Mouse (Mus musculus): ENCODE measurements at regions not wholly inside any gene's neighbourhood (a gene's known extent, or its start where the extent isn't known, plus 50 kb on each side); places are given as distances from the start of the nearest gene placed in this dataset.
A peak's percentile ranks its signal among the peaks of the same experiment; 100 is the strongest.

GRCm38 (mm10) chr1:159398643-159399042, 124.9 kb upstream of the Tnr start:
- no peak for DNase-seq (ENCODE audit: low spot score in 2 of 2)
- no peak overlapping the region for H3K27ac ChIP-seq
- TF ChIP-seq CTCF (conservative IDR thresholded peaks at IDR 0.05): no peak
- H3K4me3 ChIP-seq: no peak overlapping the region

- DNase-seq (ENCODE audit: low spot score in 2 of 2): no peak
- H3K27ac ChIP-seq: no peak overlapping the region
- no peak for TF ChIP-seq CTCF (conservative IDR thresholded peaks at IDR 0.05)
- no peak overlapping the region for H3K4me3 ChIP-seq
Observed at GRCm38 (mm10) chr1:159406317-159406716, 117.3 kb upstream of the Tnr start.

GRCm38 (mm10) chr1:159406781-159407180, 116.8 kb upstream of the Tnr start:
- no peak for DNase-seq (ENCODE audit: low spot score in 2 of 2)

DNA sequence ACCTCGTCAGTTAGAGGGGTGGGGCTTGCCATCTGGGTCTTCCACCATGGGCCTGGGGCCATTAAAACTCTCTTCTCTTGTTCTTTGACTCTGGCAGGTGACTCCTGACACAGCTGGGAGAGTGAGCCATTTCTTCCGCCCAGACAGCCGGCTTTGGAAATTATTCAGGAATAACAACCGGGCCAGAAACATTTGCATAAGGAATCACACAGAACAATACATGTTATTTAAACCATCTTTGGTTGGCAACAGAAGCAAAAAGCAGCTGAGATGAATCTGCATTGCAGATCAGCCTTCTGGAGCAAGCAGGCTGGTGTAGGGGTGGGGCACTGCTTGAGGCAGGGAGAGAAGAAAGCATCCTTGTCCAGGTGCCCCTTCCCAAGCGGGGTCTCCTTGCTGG, 110.2 kb upstream of the Tnr start:
- TF ChIP-seq CTCF (conservative IDR thresholded peaks at IDR 0.05): no peak
- Histone ChIP-seq H3K27ac (peak overlapping the region; percentile 64; the same call in 1 of the 2 replicates), H3K4me3 (no peak overlapping the region)
- peak; percentile 53 to 66 for DNase-seq (ENCODE audit: low spot score in 2 of 2)

More at GRCm38 (mm10) chr1:159406781-159407180, 116.8 kb upstream of the Tnr start:
- no peak overlapping the region for H3K4me3 ChIP-seq
- H3K27ac ChIP-seq: no peak overlapping the region
- TF ChIP-seq CTCF (conservative IDR thresholded peaks at IDR 0.05): no peak

- no peak for DNase-seq (ENCODE audit: low spot score in 2 of 2)
- no peak overlapping the region for H3K27ac ChIP-seq
- no peak overlapping the region for H3K4me3 ChIP-seq
- TF ChIP-seq CTCF (conservative IDR thresholded peaks at IDR 0.05): no peak
Observed at GRCm38 (mm10) chr1:159415656-159416055, 107.9 kb upstream of the Tnr start.

- Histone ChIP-seq H3K27ac (no peak overlapping the region), H3K4me3 (no peak overlapping the region)
- DNase-seq (ENCODE audit: low spot score in 2 of 2): no peak
- TF ChIP-seq CTCF (conservative IDR thresholded peaks at IDR 0.05): no peak
Observed at GRCm38 (mm10) chr1:159417176-159417575, 106.4 kb upstream of the Tnr start.

DNA sequence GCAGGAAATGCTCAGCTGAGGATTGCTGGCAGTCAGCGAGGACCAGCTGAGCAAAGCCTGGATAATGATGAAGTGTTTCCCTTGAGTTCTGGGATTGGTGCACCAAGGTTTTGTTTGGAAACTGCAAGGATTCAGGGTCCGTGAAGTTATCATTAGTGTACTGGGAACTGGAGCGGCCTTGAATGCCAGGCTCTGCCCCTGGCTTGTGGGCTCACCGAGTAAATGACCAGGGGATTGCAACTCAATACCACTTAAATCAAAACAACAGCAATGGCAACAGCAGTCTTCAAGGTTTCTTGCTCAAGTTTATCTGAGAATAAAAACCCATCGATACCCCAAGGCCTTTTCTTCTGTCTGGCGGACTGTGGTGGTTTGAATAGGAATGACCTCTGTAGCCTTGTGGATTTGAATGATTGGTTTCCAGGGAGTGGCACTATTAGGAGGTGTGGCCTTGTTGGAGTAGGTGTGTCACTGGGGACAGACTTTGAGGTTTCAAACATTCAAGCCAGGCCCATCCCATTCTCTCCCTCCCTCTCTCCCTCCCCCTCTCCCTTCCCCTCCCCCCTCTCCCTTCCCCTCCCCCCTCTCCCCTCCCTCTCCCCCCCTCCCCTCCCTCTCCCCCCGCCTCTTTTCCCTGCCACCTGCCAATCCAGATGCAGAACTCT, 104.1 kb upstream of the Tnr start:
- DNase-seq (ENCODE audit: low spot score in 2 of 2): no peak
- H3K27ac ChIP-seq: no peak overlapping the region
- no peak for TF ChIP-seq CTCF (conservative IDR thresholded peaks at IDR 0.05)
- H3K4me3 ChIP-seq: no peak overlapping the region

DNA sequence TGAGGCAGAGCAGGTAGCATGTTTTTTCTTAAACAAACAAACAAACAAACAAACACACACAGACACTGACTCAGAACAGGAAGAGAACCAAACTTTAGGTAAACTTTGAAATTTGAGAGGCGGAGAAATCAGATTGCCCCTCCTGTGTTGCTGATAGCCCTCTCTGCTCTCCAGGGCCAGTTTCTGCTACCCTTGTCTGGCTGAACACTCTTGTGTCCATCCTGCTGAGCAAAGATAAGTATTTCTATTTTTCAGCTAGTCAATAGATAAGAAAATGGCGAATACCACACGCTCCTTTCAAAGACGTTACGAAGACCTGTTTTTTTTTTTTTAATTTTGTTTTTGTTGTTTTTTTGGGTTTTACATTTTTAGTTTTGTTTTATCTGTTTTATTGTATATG, 103.4 kb upstream of the Tnr start:
- H3K4me3 ChIP-seq: no peak overlapping the region
- DNase-seq (ENCODE audit: low spot score in 2 of 2): no peak
- H3K27ac ChIP-seq: no peak overlapping the region
- no peak for TF ChIP-seq CTCF (conservative IDR thresholded peaks at IDR 0.05)

- H3K4me3 ChIP-seq: no peak overlapping the region
- no peak for DNase-seq (ENCODE audit: low spot score in 2 of 2)
- H3K27ac ChIP-seq: no peak overlapping the region
- TF ChIP-seq CTCF (conservative IDR thresholded peaks at IDR 0.05): no peak
Observed at GRCm38 (mm10) chr1:159423694-159424093, 99.9 kb upstream of the Tnr start.

DNA sequence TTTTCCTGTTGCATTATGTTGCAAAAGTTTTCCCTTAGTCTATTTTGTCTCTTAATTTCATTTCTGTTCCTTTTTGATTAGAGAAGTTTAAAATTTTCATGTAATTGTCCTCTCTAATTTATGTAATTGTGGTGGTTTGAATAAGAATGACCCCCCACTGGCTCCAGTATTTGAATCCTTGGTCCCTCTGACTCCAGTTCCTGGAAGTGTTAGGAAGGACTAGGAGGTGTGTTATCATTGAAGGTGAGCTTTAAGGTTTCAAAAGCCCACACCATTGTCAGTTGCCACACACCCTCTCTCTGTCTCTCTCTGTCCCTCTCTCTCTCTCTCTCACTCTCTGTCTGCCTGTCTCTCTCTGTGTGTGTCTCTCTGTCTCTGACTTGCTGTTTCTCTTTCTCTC, 93.6 kb upstream of the Tnr start:
- H3K27ac ChIP-seq: no peak overlapping the region
- DNase-seq (ENCODE audit: low spot score in 2 of 2): no peak
- H3K4me3 ChIP-seq: no peak overlapping the region
- TF ChIP-seq CTCF (conservative IDR thresholded peaks at IDR 0.05): no peak

DNA sequence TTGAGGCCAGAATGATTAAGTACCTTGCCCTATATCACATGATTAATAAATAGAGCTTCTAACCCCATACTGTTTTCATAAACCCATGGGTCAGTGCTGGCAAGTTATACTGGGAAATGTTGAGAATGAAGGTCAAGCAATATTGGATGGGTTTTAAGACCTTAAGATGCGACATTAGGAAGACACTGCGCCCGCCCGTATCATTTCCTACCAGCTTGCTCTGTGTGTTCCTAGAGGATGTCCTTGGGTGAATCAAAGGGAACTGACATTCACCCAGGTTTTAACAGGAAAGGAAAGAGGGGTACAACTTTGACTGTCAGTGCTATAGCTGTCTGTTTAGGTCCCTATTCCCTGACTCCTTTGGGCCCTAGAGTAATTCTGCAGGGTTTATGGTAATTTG, 90.0 kb upstream of the Tnr start:
- Histone ChIP-seq H3K27ac (no peak overlapping the region), H3K4me3 (no peak overlapping the region)
- no peak for TF ChIP-seq CTCF (conservative IDR thresholded peaks at IDR 0.05)
- DNase-seq (ENCODE audit: low spot score in 2 of 2): no peak

- H3K27ac ChIP-seq: no peak overlapping the region
- H3K4me3 ChIP-seq: no peak overlapping the region
- DNase-seq (ENCODE audit: low spot score in 2 of 2): no peak
- TF ChIP-seq CTCF (conservative IDR thresholded peaks at IDR 0.05): no peak
Observed at GRCm38 (mm10) chr1:159440770-159441169, 82.8 kb upstream of the Tnr start.

DNA sequence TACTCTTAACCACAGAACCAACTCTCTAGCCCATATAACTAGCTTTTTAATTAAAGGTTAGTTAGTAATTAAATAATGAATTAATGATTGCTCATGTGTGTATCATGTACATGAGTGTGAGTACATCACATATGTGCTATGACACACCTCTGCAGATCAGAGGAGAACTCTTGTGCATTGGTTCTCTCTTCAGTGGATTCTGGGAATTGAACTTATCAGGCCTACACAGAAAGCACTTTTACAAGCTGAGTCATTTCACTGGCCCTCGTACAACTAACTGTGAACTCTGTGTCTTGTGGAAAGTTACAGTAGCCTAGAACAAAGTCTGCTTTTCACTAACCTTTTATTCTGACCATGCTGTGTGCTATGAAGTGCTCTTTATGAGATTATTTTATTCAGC, 79.5 kb upstream of the Tnr start:
- no peak for DNase-seq (ENCODE audit: low spot score in 2 of 2)
- H3K4me3 ChIP-seq: no peak overlapping the region
- no peak for TF ChIP-seq CTCF (conservative IDR thresholded peaks at IDR 0.05)
- H3K27ac ChIP-seq: no peak overlapping the region

DNA sequence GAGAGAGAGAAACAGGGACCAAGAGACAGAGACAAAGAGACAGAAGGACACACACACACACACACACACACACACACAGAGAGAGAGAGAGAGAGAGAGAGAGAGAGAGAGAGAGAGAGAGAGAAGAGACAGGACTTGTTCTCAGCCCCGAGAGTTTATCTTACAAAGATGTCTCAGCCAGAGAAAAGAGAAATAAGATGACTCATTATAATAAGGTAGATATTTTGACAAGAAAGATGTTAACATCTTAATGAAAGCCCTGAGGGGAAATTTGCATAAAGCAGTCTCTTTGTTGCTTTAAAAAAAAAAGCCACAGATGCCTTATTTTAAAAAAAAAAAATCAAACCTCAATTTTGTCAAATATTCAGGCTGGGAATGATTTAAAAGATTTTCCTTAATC, 78.1 kb upstream of the Tnr start:
- no peak overlapping the region for H3K4me3 ChIP-seq
- TF ChIP-seq CTCF (conservative IDR thresholded peaks at IDR 0.05): no peak
- H3K27ac ChIP-seq: no peak overlapping the region
- DNase-seq (ENCODE audit: low spot score in 2 of 2): no peak

GRCm38 (mm10) chr1:159451462-159451861, 72.1 kb upstream of the Tnr start:
- peak; percentile 50 for TF ChIP-seq CTCF (conservative IDR thresholded peaks at IDR 0.05)
- H3K4me3 ChIP-seq: no peak overlapping the region
- H3K27ac ChIP-seq: no peak overlapping the region
- no peak for DNase-seq (ENCODE audit: low spot score in 2 of 2)

Data from layer of hippocampus, adult 2 months (tissue).